Mouse (Mus musculus) forebrain, embryonic 12.5 days (tissue): ENCODE measurements around the gene Hs6st3. TPM values are rescaled to one million over a fixed set of nuclear protein-coding genes. Genes with fewer than 3 reads are reported as not detected.

Experiments
- ATAC-seq: fragments of 200-750 bp; cut with Nextera tagmentation; 2 replicates; pipeline ENCODE4 v1.8.0; 2017; ENCODE audit warnings: moderate TSS enrichment; ENCODE audit not compliant: low FRiP score
- H3K27ac ChIP-seq: fragments of 300-500 bp; sonication (generic); 2 replicates; pipeline ENCODE4 v1.5.1; 2016; ENCODE audit warnings: mild to moderate bottlenecking
- H3K27me3 ChIP-seq: fragments of 300-500 bp; sonication (generic); 2 replicates; pipeline ENCODE4 v1.6.1; 2016; ENCODE audit warnings: mild to moderate bottlenecking
- H3K36me3 ChIP-seq: fragments of 300-500 bp; sonication (generic); replicated peaks from 2 replicates; pipeline ENCODE4 v1.6.1; 2016; ENCODE audit warnings: mild to moderate bottlenecking
- H3K4me1 ChIP-seq: fragments of 300-500 bp; sonication (generic); 2 replicates; pipeline ENCODE4 v1.6.1; 2016
- H3K4me2 ChIP-seq: fragments of 300-500 bp; sonication (generic); 2 replicates; pipeline ENCODE4 v1.6.1; 2016; ENCODE audit warnings: mild to moderate bottlenecking, moderate library complexity
- H3K4me3 ChIP-seq: fragments of 300-500 bp; sonication (generic); replicated peaks from 2 replicates; pipeline ENCODE4 v1.5.1; 2016; ENCODE audit warnings: mild to moderate bottlenecking
- H3K9ac ChIP-seq: fragments of 300-500 bp; sonication (generic); 2 replicates; pipeline ENCODE4 v1.6.1; 2016; ENCODE audit warnings: mild to moderate bottlenecking
- H3K9me3 ChIP-seq: fragments of 300-500 bp; sonication (generic); 2 replicates; pipeline ENCODE4 v1.6.1; 2016
- WGBS: fragments of 180-500 bp; shearing (Covaris S2); methylation state at CpG from one replicate; pipeline ENCODE4 v1.1.7; 2016; 5-methylcytosine and 5-hydroxymethylcytosine counted together
- polyA plus RNA-seq: library from polyadenylated mRNA; unstranded; fragments of >200 nt; fragmentation: Nextera tagmentation; extraction: Ambion mirVana; gene quantifications from 2 replicates; pipeline ENCODE4 v1.2.1, GENCODE M21; 2016

Gene Hs6st3
- polyA plus RNA-seq, 1 experiment from 2014 or later, result 0.32 TPM

DNA sequence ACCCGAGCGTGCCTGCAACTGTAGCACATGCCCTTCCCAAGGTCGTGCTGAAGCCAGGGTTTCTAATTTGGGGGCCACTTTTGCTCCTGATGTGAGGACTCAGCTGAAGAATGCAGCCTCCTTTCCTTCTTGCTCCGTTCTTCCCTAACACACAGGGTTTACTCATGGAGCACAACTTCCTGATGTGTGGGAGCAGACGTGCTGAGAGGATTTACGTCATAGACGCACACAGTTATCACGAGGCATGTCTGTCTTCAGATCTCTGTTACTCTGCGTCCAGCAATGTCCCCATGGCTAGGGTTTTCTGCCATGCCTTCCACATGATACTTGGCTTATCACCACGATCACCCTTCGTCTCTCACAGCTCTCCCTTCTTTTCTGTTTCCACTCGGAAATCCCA, 709.4 kb downstream of the Hs6st3 start:
- H3K4me3 ChIP-seq, result no peak overlapping the region
- no peak overlapping the region for H3K9ac ChIP-seq
- no peak overlapping the region for H3K27ac ChIP-seq
- no peak overlapping the region for H3K4me2 ChIP-seq
- no peaks in the 10 kb centered on the region for H3K36me3 ChIP-seq
- H3K27me3 ChIP-seq, result no peaks in the 10 kb centered on the region
- no peaks in the 10 kb centered on the region for H3K9me3 ChIP-seq
- WGBS, result 80% methylated on average over 12 of the region's 12 CpGs
- H3K4me1 ChIP-seq, result 0 out of 2 replicates have a peak, but pooled peaks cover 7% of the 10 kb centered on the region
- ATAC-seq, result no peak

DNA sequence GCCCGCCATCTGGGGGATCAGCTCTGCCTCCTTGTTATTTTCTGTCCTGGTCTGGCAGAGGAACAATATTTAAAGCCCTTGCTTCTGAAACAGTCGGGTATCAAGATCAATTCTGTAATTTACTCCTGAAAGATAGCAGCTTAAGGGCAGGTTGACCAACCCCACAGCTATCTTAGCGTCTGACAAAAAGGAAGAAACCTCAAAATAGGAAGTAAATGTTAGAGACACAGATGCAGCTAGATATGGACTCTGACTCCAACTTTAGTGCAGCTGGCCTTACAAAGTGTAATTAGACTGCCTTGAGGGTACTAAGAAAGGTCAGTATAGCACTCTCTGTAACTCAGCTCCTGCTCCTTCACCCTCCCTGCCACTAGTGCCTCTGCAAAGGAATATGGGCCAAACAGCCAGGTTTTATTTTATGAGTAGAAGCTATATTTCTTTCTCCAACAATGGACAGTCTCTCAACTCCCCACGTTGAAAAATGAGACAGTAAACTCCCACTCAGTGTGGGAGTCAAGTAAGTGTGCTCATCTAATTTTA, 710.7 kb downstream of the Hs6st3 start:
- no peak overlapping the region for H3K4me2 ChIP-seq
- 86% methylated on average over 4 of the region's 4 CpGs for WGBS
- no peak overlapping the region for H3K27ac ChIP-seq
- no peak for ATAC-seq
- no peak overlapping the region for H3K4me3 ChIP-seq
- no peaks in the 10 kb centered on the region for H3K27me3 ChIP-seq
- H3K9me3 ChIP-seq, result no peaks in the 10 kb centered on the region
- peaks cover 9% of the 10 kb centered on the region; the same call in 1 of the 2 replicates for H3K4me1 ChIP-seq
- H3K9ac ChIP-seq, result no peak overlapping the region
- H3K36me3 ChIP-seq, result no peaks in the 10 kb centered on the region

GRCm38 (mm10) chr14:119849338-119849737, 711.2 kb downstream of the Hs6st3 start:
- Histone ChIP-seq H3K4me1 (peaks cover 12% of the 10 kb centered on the region; the same call in 1 of the 2 replicates), H3K4me3 (no peak overlapping the region), H3K27me3 (no peaks in the 10 kb centered on the region), H3K9ac (no peak overlapping the region), H3K27ac (no peak overlapping the region), H3K9me3 (no peaks in the 10 kb centered on the region), H3K4me2 (no peak overlapping the region), H3K36me3 (no peaks in the 10 kb centered on the region)
- no peak for ATAC-seq
- WGBS, result 85% methylated on average over 7 of the region's 7 CpGs

- no peak for ATAC-seq
- H3K36me3 ChIP-seq, result no peaks in the 10 kb centered on the region
- no peak overlapping the region for H3K27ac ChIP-seq
- H3K27me3 ChIP-seq, result no peaks in the 10 kb centered on the region; the same call in 1 of the 2 replicates
- peaks cover 17% of the 10 kb centered on the region for H3K4me1 ChIP-seq
- H3K9ac ChIP-seq, result no peak overlapping the region
- 7% methylated on average over 5 of the region's 5 CpGs for WGBS
- H3K9me3 ChIP-seq, result no peaks in the 10 kb centered on the region
- no peak overlapping the region for H3K4me2 ChIP-seq
- no peak overlapping the region for H3K4me3 ChIP-seq
These were observed 714.0 kb downstream of the Hs6st3 start for GRCm38 (mm10) chr14:119852139-119852538.

GRCm38 (mm10) chr14:119857338-119858291, 719.5 kb downstream of the Hs6st3 start:
- peak overlapping the region; percentile 38 for H3K4me2 ChIP-seq
- no peaks in the 10 kb centered on the region; the same call in 1 of the 2 replicates for H3K27me3 ChIP-seq
- H3K4me3 ChIP-seq, result no peak overlapping the region
- no peaks in the 10 kb centered on the region for H3K36me3 ChIP-seq
- H3K9ac ChIP-seq, result no peak overlapping the region
- no peaks in the 10 kb centered on the region for H3K9me3 ChIP-seq
- 58% methylated on average over 23 of the region's 23 CpGs for WGBS
- ATAC-seq, result peak; percentile 82
- peaks cover 15% of the 10 kb centered on the region for H3K4me1 ChIP-seq
- H3K27ac ChIP-seq, result 0 out of 2 replicates have a peak overlapping the region, but pooled peaks have one; percentile 42

DNA sequence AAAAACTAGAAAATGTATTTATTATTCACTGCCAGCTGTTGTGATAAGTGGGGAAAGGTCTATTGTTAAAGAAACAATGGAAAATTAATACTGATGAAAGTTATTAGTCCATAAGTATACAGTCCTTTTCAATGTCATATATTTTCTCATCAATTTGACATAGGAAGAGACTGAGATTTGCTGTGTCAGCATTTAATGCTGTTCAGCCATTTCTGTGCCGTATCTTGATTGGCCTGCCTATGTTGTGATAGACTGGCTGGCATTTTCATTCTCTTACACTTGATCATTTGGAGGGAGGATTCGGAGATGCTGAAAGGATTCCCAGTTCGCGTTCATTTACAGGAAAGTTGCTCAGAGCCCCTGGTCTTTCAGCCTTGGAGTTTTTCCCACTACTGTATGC, 735.5 kb downstream of the Hs6st3 start:
- H3K4me2 ChIP-seq, result no peak overlapping the region
- H3K4me3 ChIP-seq, result no peak overlapping the region
- H3K27me3 ChIP-seq, result no peaks in the 10 kb centered on the region
- no peak overlapping the region for H3K27ac ChIP-seq
- no peaks in the 10 kb centered on the region for H3K4me1 ChIP-seq
- no peaks in the 10 kb centered on the region for H3K9me3 ChIP-seq
- 93% methylated on average over 4 of the region's 4 CpGs for WGBS
- no peak overlapping the region for H3K9ac ChIP-seq
- no peaks in the 10 kb centered on the region for H3K36me3 ChIP-seq
- no peak for ATAC-seq

GRCm38 (mm10) chr14:119892922-119893321, 754.8 kb downstream of the Hs6st3 start:
- Histone ChIP-seq H3K27ac (no peak overlapping the region), H3K9me3 (no peaks in the 10 kb centered on the region), H3K27me3 (no peaks in the 10 kb centered on the region), H3K36me3 (no peaks in the 10 kb centered on the region), H3K4me2 (no peak overlapping the region), H3K4me3 (no peak overlapping the region), H3K9ac (no peak overlapping the region), H3K4me1 (no peaks in the 10 kb centered on the region)
- ATAC-seq, result no peak
- WGBS, result 82% methylated on average over 8 of the region's 8 CpGs

GRCm38 (mm10) chr14:119895097-119895496, 757.0 kb downstream of the Hs6st3 start:
- ATAC-seq, result no peak
- WGBS, result 96% methylated on average over 8 of the region's 8 CpGs

GRCm38 (mm10) chr14:119895765-119896465, 757.8 kb downstream of the Hs6st3 start:
- Histone ChIP-seq H3K27ac (no peak overlapping the region), H3K9me3 (no peaks in the 10 kb centered on the region), H3K27me3 (no peaks in the 10 kb centered on the region), H3K9ac (no peak overlapping the region), H3K4me1 (no peaks in the 10 kb centered on the region), H3K4me2 (no peak overlapping the region), H3K4me3 (no peak overlapping the region), H3K36me3 (no peaks in the 10 kb centered on the region)
- no peak for ATAC-seq
- WGBS, result 78% methylated on average over 10 of the region's 10 CpGs

More at GRCm38 (mm10) chr14:119895097-119895496, 757.0 kb downstream of the Hs6st3 start:
- no peaks in the 10 kb centered on the region for H3K36me3 ChIP-seq
- H3K9ac ChIP-seq, result no peak overlapping the region
- H3K4me1 ChIP-seq, result no peaks in the 10 kb centered on the region
- no peak overlapping the region for H3K4me2 ChIP-seq
- H3K4me3 ChIP-seq, result no peak overlapping the region
- H3K27ac ChIP-seq, result no peak overlapping the region
- H3K9me3 ChIP-seq, result no peaks in the 10 kb centered on the region
- no peaks in the 10 kb centered on the region for H3K27me3 ChIP-seq

GRCm38 (mm10) chr14:119902486-119902885, 764.3 kb downstream of the Hs6st3 start:
- ATAC-seq, result no peak
- Histone ChIP-seq H3K4me3 (no peak overlapping the region), H3K4me1 (no peaks in the 10 kb centered on the region), H3K9ac (no peak overlapping the region), H3K4me2 (no peak overlapping the region), H3K27me3 (no peaks in the 10 kb centered on the region), H3K9me3 (no peaks in the 10 kb centered on the region), H3K27ac (no peak overlapping the region), H3K36me3 (no peaks in the 10 kb centered on the region)

GRCm38 (mm10) chr14:119908032-119908675, 770.0 kb downstream of the Hs6st3 start:
- 85% methylated on average over 13 of the region's 13 CpGs for WGBS
- no peak overlapping the region for H3K27ac ChIP-seq

GRCm38 (mm10) chr14:119914508-119914907, 776.4 kb downstream of the Hs6st3 start:
- ATAC-seq, result no peak

More at GRCm38 (mm10) chr14:119908032-119908675, 770.0 kb downstream of the Hs6st3 start:
- Histone ChIP-seq H3K27me3 (no peaks in the 10 kb centered on the region), H3K4me2 (no peak overlapping the region), H3K36me3 (no peaks in the 10 kb centered on the region), H3K4me3 (no peak overlapping the region), H3K9ac (no peak overlapping the region), H3K4me1 (no peaks in the 10 kb centered on the region), H3K9me3 (no peaks in the 10 kb centered on the region)
- no peak for ATAC-seq

More at GRCm38 (mm10) chr14:119914508-119914907, 776.4 kb downstream of the Hs6st3 start:
- Histone ChIP-seq H3K9ac (no peak overlapping the region), H3K27me3 (no peaks in the 10 kb centered on the region), H3K27ac (no peak overlapping the region), H3K36me3 (no peaks in the 10 kb centered on the region), H3K9me3 (no peaks in the 10 kb centered on the region), H3K4me3 (no peak overlapping the region), H3K4me1 (no peaks in the 10 kb centered on the region), H3K4me2 (no peak overlapping the region)
- WGBS, result 84% methylated on average over 6 of the region's 6 CpGs
